Mouse (Mus musculus): ENCODE measurements at regions not wholly inside any gene's neighbourhood (a gene's known extent, or its start where the extent isn't known, plus 50 kb on each side); places are given as distances from the start of the nearest gene placed in this dataset.

DNA sequence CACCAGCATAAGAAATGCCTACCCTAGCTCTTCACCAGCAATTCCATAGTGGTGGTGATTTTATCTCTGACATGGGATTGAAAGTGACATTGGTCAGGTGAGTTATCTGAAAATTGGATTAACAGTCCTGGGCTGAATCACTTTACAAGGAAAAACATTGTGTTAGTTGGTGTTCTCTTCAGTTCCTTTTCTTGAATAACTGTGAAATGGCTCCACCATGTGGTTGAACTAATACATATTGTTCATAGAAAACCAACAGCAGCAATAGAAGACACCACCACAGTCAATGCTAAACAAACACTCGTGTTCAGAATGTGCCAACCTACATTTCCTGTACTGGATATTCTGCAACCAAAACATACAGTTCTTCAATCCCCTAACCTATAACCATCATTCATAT lies 147.5 kb upstream of the Gmnc start:
- TF ChIP-seq EP300 (IDR thresholded peaks at IDR 0.05; ENCODE audit: low read depth), result no peak
- no peak; the same call in 1 of the 2 replicates for TF ChIP-seq CTCF (IDR thresholded peaks at IDR 0.05; ENCODE audit: low read depth)

Data from liver, embryonic 14.5 days (tissue).